Mouse (Mus musculus): ENCODE data around the gene Retreg1. TPM values are rescaled to one million over a fixed set of nuclear protein-coding genes. Genes with fewer than 3 reads are reported as not detected.

Gene Retreg1
- total RNA-seq, 2 experiments from 2014 or later = 27.3 to 28.6 TPM

DNA sequence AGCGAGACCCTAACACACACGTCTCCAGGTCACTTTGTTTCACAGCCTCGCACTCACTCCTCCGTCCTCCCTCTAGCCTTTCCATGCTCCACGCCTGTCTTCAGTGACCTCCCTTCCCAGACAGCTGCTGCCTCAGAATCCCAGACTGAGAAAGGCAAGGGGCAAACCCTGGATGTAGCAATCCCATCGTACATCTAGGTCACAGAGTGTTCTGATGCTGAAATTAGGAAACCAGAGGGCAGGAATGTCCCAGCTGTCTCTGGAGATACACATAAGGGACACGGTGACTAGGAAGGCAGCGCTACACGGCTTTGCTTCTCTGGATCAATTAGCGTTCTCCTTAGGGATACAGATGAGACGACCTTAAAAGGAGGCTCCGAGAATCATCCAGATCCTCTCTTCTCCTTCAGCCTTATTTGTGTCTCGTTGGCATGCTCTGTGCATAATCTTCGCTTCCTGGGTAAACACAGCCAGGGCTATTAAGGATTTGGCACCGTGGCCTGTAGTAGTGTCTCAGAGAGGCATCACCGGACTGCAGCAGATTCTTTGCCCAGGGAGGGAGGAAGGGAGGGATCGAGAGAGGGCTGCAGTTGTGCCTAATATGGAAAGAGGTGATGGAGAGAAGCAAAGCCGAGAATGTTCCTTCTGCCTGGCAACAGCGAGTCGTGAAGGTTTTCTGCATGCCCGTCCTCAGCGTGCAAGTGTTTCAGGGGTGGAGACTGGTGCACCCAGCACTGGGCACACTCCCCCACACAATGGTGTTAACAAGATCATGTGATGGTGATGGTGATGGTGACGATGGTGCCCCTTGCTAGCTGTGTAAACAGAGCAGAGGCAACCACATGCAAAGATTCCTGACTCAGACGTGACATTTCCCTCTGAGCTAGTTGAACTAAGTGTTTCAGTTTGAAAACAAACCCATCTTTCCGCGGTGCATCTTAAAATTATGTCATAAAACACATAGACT lies 105.6 kb downstream of the Retreg1 start:
- peak overlapping the region; percentile 14; the same call in 1 of the 2 replicates for H3K27ac ChIP-seq
- H3K4me3 ChIP-seq = no peak overlapping the region
- no peak for TF ChIP-seq CTCF (conservative IDR thresholded peaks at IDR 0.05)
- no peak for DNase-seq (ENCODE audit: low spot score in 2 of 2)

DNA sequence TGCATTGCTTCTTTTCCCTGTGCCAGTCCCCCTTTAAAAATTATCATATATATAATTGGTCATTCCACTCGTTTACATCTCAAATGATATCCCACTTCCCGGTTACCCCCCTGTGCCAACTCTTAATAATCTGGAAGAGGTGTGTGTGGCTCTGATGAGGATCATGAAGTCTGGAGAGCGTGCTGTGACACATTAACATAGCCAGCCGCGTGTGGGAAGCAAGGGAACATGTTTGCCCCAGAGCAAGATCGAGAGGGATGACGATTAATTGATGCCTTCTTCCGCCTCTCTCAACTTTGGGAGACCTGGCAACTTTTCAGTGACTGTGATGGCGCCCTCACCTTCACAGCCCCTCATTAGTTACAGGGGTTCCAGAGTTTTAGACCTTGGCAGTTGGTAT lies 106.7 kb downstream of the Retreg1 start:
- Histone ChIP-seq H3K4me3 (no peak overlapping the region), H3K27ac (no peak overlapping the region)
- no peak for TF ChIP-seq CTCF (conservative IDR thresholded peaks at IDR 0.05)
- DNase-seq (ENCODE audit: low spot score in 2 of 2) = no peak

DNA sequence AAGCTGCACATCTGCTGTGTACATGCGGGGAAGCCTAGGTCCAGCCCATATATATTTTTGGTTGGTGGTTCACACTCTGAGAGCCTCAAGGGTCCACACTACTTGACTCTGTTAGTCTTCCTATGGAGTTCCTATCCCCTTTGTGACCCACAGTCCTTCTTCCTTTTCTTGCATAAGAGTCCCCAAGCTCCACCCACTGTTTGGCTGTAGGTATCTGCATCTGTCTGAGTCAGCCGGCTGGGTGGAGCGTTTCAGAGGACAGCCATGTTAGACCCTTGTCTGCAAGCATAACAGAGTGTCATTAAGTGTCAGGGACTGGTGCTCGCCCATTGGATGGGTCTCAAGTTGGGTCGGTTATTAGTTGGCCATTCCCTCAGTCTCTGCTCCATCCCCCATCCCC lies 107.6 kb downstream of the Retreg1 start:
- Histone ChIP-seq H3K4me3 (no peak overlapping the region), H3K27ac (no peak overlapping the region)
- TF ChIP-seq CTCF (conservative IDR thresholded peaks at IDR 0.05) = no peak
- DNase-seq (ENCODE audit: low spot score in 2 of 2) = no peak

DNA sequence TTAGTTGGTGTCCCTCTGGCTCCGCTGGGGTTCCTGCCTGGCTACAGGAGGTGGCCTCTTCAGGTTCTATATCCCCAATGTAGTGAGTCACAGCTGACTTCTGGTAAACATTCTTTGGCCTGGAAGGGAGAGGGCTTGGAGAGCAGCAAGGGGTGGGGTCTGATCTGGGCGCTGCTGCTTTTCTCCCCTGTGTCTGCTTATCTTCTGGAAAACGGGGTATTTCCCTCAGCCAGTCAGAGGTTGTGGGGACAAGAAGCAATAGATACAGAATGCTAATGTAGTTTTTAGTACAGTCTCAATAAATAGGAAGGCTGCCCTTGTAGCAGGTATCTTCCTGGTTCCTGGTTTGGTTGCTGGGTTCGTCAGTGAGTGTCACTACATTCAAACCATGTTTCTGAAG lies 108.1 kb downstream of the Retreg1 start:
- no peak for DNase-seq (ENCODE audit: low spot score in 2 of 2)
- Histone ChIP-seq H3K4me3 (no peak overlapping the region), H3K27ac (no peak overlapping the region)
- TF ChIP-seq CTCF (conservative IDR thresholded peaks at IDR 0.05) = no peak

DNA sequence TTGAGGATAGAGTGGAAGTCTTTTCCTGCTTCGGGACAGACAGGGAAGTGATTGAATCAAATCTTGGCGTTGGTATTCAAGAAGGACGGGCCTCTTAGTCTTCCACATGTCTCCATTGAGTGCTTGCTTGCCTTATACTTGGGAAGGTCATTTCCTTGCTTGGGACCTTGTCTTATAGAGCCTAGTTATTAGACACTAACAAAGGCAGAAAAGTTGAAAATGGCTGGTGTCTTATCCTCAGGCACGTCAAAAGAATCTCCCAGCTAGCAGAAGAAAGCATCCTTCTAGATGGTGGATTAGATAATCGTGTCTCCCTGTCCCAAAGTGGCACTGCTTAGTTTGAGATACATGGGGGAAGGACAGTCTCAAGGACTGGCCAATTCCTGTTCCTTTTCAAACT lies 113.0 kb downstream of the Retreg1 start:
- H3K27ac ChIP-seq = no peak overlapping the region
- no peak for TF ChIP-seq CTCF (conservative IDR thresholded peaks at IDR 0.05)
- no peak for DNase-seq (ENCODE audit: low spot score in 2 of 2)
- H3K4me3 ChIP-seq = no peak overlapping the region

DNA sequence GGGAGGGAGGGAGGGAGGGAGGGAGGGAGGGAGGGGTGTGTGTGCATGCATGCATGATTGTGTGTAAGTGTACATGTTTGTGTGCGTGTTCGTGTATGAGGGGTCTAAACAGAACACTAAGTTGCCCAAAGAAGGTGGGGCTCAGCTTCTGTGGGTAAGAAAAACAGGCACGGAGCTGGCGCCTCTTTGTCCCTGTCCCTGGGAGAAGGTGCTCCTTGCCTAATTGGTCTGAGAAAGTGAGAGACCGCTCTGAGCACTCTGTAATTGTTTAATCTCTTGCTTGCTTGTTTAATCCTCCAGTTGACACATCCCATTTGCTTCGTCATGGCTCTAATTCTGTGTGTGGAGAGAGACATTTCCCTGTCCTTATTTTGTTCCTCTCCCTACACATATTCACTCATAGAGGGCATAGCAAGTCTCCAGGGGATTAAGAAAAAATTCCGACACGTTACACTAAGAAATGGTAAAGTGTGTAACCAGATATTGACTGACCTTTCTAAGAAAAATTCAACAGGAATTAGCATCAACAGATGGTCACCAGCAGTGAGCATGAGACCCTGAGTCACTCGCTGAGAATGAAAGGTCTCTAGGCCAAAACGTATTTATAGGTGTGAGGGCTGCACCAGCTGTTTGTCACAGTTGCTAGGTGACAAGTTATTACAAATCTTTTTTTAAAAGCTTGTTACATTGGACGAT lies 113.6 kb downstream of the Retreg1 start:
- Histone ChIP-seq H3K4me3 (no peak overlapping the region), H3K27ac (peak overlapping the region; percentile 39; the same call in 1 of the 2 replicates)
- DNase-seq (ENCODE audit: low spot score in 2 of 2) = no peak
- TF ChIP-seq CTCF (conservative IDR thresholded peaks at IDR 0.05) = no peak

DNA sequence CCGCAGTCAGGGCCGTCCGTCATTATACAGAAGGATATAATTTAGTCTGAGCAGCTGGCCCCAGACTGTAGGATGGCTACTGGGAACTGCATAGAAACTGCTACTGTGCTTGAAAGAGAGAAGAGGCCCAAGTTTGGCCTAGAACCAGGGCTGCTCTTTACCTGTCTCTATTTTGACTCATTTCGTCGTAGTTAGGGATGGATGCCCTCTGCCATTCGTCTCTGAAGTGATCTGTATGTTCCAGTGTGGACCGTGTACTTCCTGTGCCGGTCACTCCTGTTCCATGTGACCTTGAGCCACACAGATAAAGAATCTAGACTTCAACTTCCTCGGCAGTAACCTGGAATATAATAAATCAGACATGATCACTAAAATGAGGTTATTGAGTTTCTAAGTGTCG lies 114.7 kb downstream of the Retreg1 start:
- Histone ChIP-seq H3K4me3 (no peak overlapping the region), H3K27ac (peak overlapping the region; percentile 14; the same call in 1 of the 2 replicates)
- DNase-seq (ENCODE audit: low spot score in 2 of 2) = no peak
- TF ChIP-seq CTCF (conservative IDR thresholded peaks at IDR 0.05) = no peak

DNA sequence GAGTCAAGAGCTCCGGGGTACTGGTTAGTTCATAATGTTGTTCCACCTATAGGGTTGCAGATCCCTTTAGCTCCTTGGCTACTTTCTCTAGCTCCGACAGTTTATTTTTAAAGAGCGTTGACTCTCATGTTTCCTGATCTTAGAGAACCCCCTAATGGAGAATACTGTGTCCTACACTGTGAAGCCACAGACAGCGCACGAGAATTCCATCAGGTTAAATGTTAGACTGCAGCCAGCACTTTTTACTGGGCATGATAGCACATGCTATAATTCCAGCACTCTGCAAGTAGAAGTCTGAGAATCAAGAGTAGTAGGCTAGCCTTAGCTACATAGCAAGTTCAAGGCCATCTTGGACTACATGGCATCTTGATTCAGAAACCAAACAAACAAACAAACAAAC lies 116.4 kb downstream of the Retreg1 start:
- no peak overlapping the region for H3K27ac ChIP-seq
- DNase-seq (ENCODE audit: low spot score in 2 of 2) = peak; percentile 27 to 46
- TF ChIP-seq CTCF (conservative IDR thresholded peaks at IDR 0.05) = peak; percentile 81

DNA sequence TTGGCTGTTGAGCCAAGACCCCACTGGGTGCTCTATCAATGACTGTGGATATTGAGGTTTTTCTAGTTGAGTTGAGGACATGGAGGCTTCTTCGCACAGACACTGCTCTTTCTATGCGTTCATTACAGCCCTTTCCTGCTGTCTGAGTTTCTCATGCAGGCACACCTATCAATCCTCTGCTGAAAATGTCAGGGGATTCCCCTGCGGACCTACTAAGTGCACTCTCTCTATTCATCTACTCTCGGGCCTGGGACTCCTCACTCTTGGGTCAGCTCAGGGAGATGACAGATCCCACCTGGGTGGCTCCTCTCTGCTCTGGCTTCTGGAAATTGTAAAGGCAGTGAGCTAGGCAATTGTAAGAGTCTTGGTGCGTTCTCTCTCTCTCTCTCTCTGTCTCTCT lies 117.3 kb downstream of the Retreg1 start:
- DNase-seq (ENCODE audit: low spot score in 2 of 2) = no peak
- TF ChIP-seq CTCF (conservative IDR thresholded peaks at IDR 0.05) = no peak
- no peak overlapping the region for H3K27ac ChIP-seq
- no peak overlapping the region for H3K4me3 ChIP-seq

More for the DNA sequence above, 116.4 kb downstream of the Retreg1 start:
- H3K4me3 ChIP-seq = no peak overlapping the region

DNA sequence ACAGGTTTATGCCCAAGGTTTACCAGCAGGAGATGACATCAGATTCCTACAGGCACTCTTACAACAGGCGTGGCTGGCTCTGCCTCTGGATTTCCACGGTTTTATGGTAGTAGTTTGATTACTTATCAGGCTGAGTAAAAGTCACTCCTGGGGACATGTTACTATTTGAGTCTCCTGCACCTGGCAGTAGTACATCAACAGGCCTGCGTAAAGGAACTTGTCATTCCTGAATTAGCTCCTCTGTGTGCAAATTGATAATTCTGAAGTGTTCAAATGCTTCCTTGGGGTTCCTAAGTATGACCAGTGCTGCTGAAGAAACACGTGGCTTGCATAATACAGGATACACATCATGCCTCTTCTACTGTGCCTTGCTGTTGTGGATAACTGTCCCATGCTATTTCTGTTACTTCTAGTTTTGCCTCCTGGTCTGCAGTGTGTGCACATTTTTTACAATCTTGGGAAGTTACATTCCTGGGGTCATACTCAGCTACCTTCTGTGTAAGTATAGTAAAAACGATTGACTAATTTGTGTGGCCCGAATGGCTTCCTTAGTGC lies 123.3 kb downstream of the Retreg1 start:
- no peak for DNase-seq (ENCODE audit: low spot score in 2 of 2)
- TF ChIP-seq CTCF (conservative IDR thresholded peaks at IDR 0.05) = no peak
- Histone ChIP-seq H3K27ac (no peak overlapping the region), H3K4me3 (no peak overlapping the region)

DNA sequence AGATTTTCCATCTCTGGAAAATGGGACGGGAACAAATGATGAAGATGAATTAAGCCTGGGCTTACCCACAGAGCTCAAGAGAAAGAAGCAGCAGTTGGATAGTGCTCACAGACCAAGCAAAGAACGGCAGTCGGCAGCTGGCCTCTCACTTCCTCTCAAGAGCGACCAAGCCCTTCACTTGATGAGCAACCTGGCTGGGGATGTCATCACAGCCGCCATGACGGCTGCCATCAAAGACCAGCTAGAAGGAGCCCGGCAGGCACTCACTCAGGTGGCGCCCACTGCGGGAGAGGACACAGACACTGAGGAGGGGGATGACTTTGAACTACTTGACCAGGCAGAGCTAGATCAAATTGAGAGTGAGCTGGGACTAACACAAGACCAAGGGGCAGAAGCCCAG lies 128.6 kb downstream of the Retreg1 start:
- no peak for DNase-seq (ENCODE audit: low spot score in 2 of 2)
- TF ChIP-seq CTCF (conservative IDR thresholded peaks at IDR 0.05) = no peak

DNA sequence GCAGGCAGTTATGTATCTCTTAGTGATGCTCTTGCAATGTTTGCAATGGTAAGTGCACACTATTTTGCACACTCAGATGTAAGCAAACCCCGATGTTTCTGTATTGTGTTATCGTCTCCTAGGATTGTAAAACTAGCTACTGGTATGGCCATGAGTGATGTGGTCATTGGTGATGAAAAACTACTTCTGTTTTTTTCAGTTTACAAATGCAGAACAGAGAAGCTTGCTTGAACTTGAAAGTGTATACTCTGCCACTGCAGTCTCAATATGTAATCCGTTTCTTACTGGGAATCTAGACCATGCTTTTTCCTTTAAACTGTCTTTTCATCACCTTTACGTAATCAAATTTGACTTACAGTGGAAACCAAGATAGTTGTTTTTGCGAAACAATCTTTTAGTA lies 129.8 kb downstream of the Retreg1 start:
- no peak overlapping the region for H3K4me3 ChIP-seq
- no peak for DNase-seq (ENCODE audit: low spot score in 2 of 2)
- no peak for TF ChIP-seq CTCF (conservative IDR thresholded peaks at IDR 0.05)
- H3K27ac ChIP-seq = no peak overlapping the region

More for the DNA sequence above, 128.6 kb downstream of the Retreg1 start:
- Histone ChIP-seq H3K27ac (no peak overlapping the region), H3K4me3 (no peak overlapping the region)

DNA sequence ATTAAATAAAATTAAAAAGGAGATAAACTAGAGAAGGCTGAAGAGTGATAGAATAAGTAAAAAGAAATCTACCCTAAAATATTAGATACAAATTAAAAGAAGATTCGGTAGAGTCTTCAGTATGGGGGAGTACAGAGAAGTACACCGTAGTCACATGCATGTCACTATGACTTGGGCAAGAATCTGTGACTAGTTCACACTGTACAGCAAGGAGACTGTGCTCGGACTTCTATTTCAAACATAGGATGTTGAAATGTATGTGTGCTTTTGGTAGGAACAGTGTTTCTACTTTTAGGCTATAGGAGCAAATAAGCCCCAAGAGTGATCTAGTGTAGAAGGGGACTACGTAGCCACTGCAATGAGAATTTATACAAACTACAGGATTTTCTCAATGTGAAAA lies 131.4 kb downstream of the Retreg1 start:
- no peak for TF ChIP-seq CTCF (conservative IDR thresholded peaks at IDR 0.05)
- DNase-seq (ENCODE audit: low spot score in 2 of 2) = no peak
- Histone ChIP-seq H3K27ac (no peak overlapping the region), H3K4me3 (no peak overlapping the region)
